Mouse (Mus musculus) myocyte (in vitro differentiated cells): ENCODE measurements around the gene Ube2dnl2.

Source experiments
- CEBPB ChIP-seq: IDR thresholded peaks from 2 replicates; pipeline ENCODE4 v1.6.1; 2011; ENCODE audit warnings: mild to moderate bottlenecking, moderate library complexity; ENCODE audit not compliant: poor library complexity, insufficient read depth, severe bottlenecking
- E2F4 ChIP-seq: IDR thresholded peaks from one replicate; pipeline ENCODE4 v1.6.1; 2011; ENCODE audit warnings: mild to moderate bottlenecking, control low read depth, moderate library complexity; ENCODE audit not compliant: insufficient read depth
- MAX ChIP-seq: IDR thresholded peaks from one replicate; pipeline ENCODE4 v1.6.1; 2011; ENCODE audit warnings: low read depth, mild to moderate bottlenecking, control low read depth
- MYOD1 ChIP-seq, 3 experiments: IDR thresholded peaks; one replicate each; pipeline ENCODE4 v1.6.1; 2011; ENCODE audit warnings: control low read depth in 2 of 3, low read depth in 2 of 3, mild to moderate bottlenecking in 2 of 3, moderate library complexity in 1 of 3; ENCODE audit not compliant: insufficient read length in 2 of 3, control insufficient read depth in 1 of 3
- MYOG ChIP-seq, 3 experiments: IDR thresholded peaks; one replicate each; pipeline ENCODE4 v1.6.1; 2011; ENCODE audit warnings: control low read depth in 2 of 3, low read depth in 2 of 3, mild to moderate bottlenecking in 2 of 3; ENCODE audit not compliant: insufficient read length in 2 of 3, control insufficient read depth in 1 of 3, insufficient read depth in 1 of 3
- POLR2A ChIP-seq: IDR thresholded peaks from one replicate; pipeline ENCODE4 v1.6.1; 2011; ENCODE audit warnings: low read depth, mild to moderate bottlenecking, control low read depth, moderate library complexity; ENCODE audit not compliant: insufficient read length
- POLR2AphosphoS2 ChIP-seq: IDR thresholded peaks from one replicate; pipeline ENCODE4 v1.6.1; 2011; ENCODE audit warnings: low read depth, control low read depth; ENCODE audit not compliant: insufficient read length
- REST ChIP-seq: IDR thresholded peaks from one replicate; pipeline ENCODE4 v1.6.1; 2011; ENCODE audit warnings: mild to moderate bottlenecking, control low read depth, moderate library complexity; ENCODE audit not compliant: insufficient read depth, insufficient read length
- SRF ChIP-seq: IDR thresholded peaks from one replicate; pipeline ENCODE4 v1.6.1; 2011; ENCODE audit warnings: low read depth; ENCODE audit not compliant: control insufficient read depth, insufficient read length
- TCF12 ChIP-seq: IDR thresholded peaks from one replicate; pipeline ENCODE4 v1.6.1; 2011; ENCODE audit warnings: mild to moderate bottlenecking, control low read depth; ENCODE audit not compliant: poor library complexity, insufficient read depth, severe bottlenecking
- TCF3 ChIP-seq: IDR thresholded peaks from one replicate; pipeline ENCODE4 v1.6.1; 2011; ENCODE audit warnings: low read depth, control low read depth; ENCODE audit not compliant: insufficient read length
- USF1 ChIP-seq: IDR thresholded peaks from one replicate; pipeline ENCODE4 v1.6.1; 2011; ENCODE audit warnings: low read depth, mild to moderate bottlenecking, control low read depth, moderate library complexity

DNA sequence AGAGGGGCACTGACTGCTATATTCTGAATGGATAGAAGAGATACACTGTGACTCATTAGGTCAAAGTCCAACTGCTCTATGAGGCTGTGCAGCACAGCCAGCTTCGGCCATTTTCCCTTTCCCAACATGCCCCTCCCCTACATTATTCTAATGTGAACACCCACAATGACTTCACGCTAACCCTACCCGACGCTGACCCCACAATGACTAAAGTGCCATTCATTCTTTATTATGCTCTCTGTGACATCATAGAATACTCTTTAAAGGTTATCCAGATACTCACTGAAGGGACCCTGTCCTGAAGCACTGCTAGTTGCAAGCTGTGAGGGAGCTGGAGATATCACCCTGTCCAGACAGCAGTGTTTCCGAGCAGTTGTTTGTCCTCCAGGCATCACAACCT is 2.7 kb upstream of the Ube2dnl2 start, which contains the start of gene Ube2dnl1:
- TF ChIP-seq E2F4 (no peak), POLR2A (no peak), USF1 (no peak), SRF (no peak), REST (no peak), CEBPB (no peak), MAX (no peak), MYOD1 (IDR thresholded peaks at IDR 0.05; ENCODE audit: control insufficient read depth in 1 of 3, insufficient read length in 2 of 3, low read depth in 2 of 3) (no peak), POLR2AphosphoS2 (no peak), TCF3 (no peak), MYOG (IDR thresholded peaks at IDR 0.05; ENCODE audit: control insufficient read depth in 1 of 3, insufficient read depth in 1 of 3, insufficient read length in 2 of 3, low read depth in 2 of 3) (no peak), TCF12 (no peak)
